Mouse (Mus musculus) layer of hippocampus, postnatal 14 days (tissue): ENCODE measurements around the gene Zfand5. TPM values are rescaled to one million over a fixed set of nuclear protein-coding genes. Genes with fewer than 3 reads are reported as not detected.

ENCODE experiments used
- DNase-seq, 2 experiments: peaks; one replicate each; pipeline ENCODE4 v3.0.0; 2021 to 2022; ENCODE audit warnings: low spot score in 2 of 2, mixed read lengths in 1 of 2
- total RNA-seq, 2 experiments: library from RNA; stranded (reverse); gene quantifications; 2 replicates each; pipeline ENCODE4 v1.2.3; 2021

Zfand5 gene
- total RNA-seq, 2 experiments from 2014 or later: 155 to 165 TPM

- DNase-seq: peak in 1 of 2 experiments; percentile 13
Measured at GRCm38 (mm10) chr19:21325333-21325732, 53.3 kb downstream of the Zfand5 start.

- peak in 1 of 2 experiments; percentile 11 for DNase-seq
Measured at GRCm38 (mm10) chr19:21328951-21329350, 56.9 kb downstream of the Zfand5 start.

- peak; percentile 40 to 81 for DNase-seq
Measured at GRCm38 (mm10) chr19:21329770-21330169, 57.7 kb downstream of the Zfand5 start.

GRCm38 (mm10) chr19:21330305-21331115 lies 58.4 kb downstream of the Zfand5 start:
- DNase-seq: no peak

GRCm38 (mm10) chr19:21331621-21332155 lies 59.6 kb downstream of the Zfand5 start:
- DNase-seq: no peak

Other genes starting within 250 kb of the Zfand5 start
- 100 to 1,000 TPM; 137 to 150 TPM for gene Gda, start 201.2 kb downstream of the Zfand5 start, total RNA-seq